Mouse (Mus musculus) C2C12 (cell line): Measurements from ENCODE around the gene Nelfb. TPM values are rescaled to one million over a fixed set of nuclear protein-coding genes. Genes with fewer than 3 reads are reported as not detected.

Experiments used
- H3K27me3 ChIP-seq: one replicate; pipeline ENCODE4 v1.6.1; 2011; ENCODE audit not compliant: control insufficient read depth, insufficient read depth, insufficient read length
- H3K36me3 ChIP-seq: one replicate; pipeline ENCODE4 v1.6.1; 2011; ENCODE audit not compliant: control insufficient read depth, insufficient read depth
- H3K4me3 ChIP-seq: one replicate; pipeline ENCODE4 v1.5.1; 2011; ENCODE audit warnings: mild to moderate bottlenecking, control low read depth; ENCODE audit not compliant: poor library complexity, insufficient read depth, severe bottlenecking
- H3K79me2 ChIP-seq: one replicate; pipeline ENCODE4 v1.6.1; 2011; ENCODE audit not compliant: control insufficient read depth, insufficient read depth
- H3K79me3 ChIP-seq: one replicate; pipeline ENCODE4 v1.6.1; 2011; ENCODE audit warnings: low read depth, control low read depth
- H3ac ChIP-seq: one replicate; pipeline ENCODE3; 2011; ENCODE audit warnings: low read depth; ENCODE audit not compliant: control insufficient read depth, insufficient read length
- CEBPB ChIP-seq: IDR thresholded peaks from one replicate; pipeline ENCODE4 v1.6.1; 2011; ENCODE audit warnings: low read depth, mild to moderate bottlenecking, control low read depth, moderate library complexity
- CTCF ChIP-seq: IDR thresholded peaks from one replicate; pipeline ENCODE4 v1.5.1; 2011; ENCODE audit not compliant: control insufficient read depth, insufficient read depth, insufficient read length
- FOSL1 ChIP-seq: IDR thresholded peaks from one replicate; pipeline ENCODE4 v1.8.0; 2011; ENCODE audit warnings: mild to moderate bottlenecking, low read length; ENCODE audit not compliant: poor library complexity, insufficient read depth, severe bottlenecking
- MAX ChIP-seq: IDR thresholded peaks from one replicate; pipeline ENCODE4 v1.6.1; 2011; ENCODE audit warnings: mild to moderate bottlenecking, control low read depth
- MYOD1 ChIP-seq: IDR thresholded peaks from one replicate; pipeline ENCODE4 v1.6.1; 2011; ENCODE audit warnings: low read depth; ENCODE audit not compliant: control insufficient read depth, insufficient read length
- MYOG ChIP-seq: IDR thresholded peaks from one replicate; pipeline ENCODE4 v1.6.1; 2011; ENCODE audit not compliant: control insufficient read depth, insufficient read length; ENCODE audit errors: extremely low read depth
- USF1 ChIP-seq: IDR thresholded peaks from one replicate; pipeline ENCODE4 v1.6.1; 2011; ENCODE audit warnings: low read depth, mild to moderate bottlenecking, control low read depth, moderate library complexity
- polyA plus RNA-seq: library from polyadenylated mRNA; unstranded; fragments of >200 nt; fragmentation: generic; extraction: Trizol; gene quantifications from one replicate; pipeline ENCODE4 v1.2.1, GENCODE M21; 2012; ENCODE audit warnings: missing spikeins

Nelfb gene
- polyA plus RNA-seq, 1 experiment, result 47.4 TPM

- Histone ChIP-seq H3K79me3 (no peaks in the 10 kb centered on the region), H3K4me3 (no peak overlapping the region), H3K27me3 (no peaks in the 10 kb centered on the region), H3K79me2 (no peaks in the 10 kb centered on the region), H3K36me3 (no peaks in the 10 kb centered on the region), H3ac (no peak overlapping the region)
- no peak for TF ChIP-seq FOSL1
- TF ChIP-seq CTCF, result no peak
- TF ChIP-seq MYOD1, result no peak
- TF ChIP-seq MYOG, result no peak
- no peak for TF ChIP-seq USF1
- TF ChIP-seq CEBPB, result no peak
- no peak for TF ChIP-seq MAX
Measured at GRCm38 (mm10) chr2:25177076-25177475, 34.2 kb downstream of the Nelfb start.

- no peak overlapping the region for H3K4me3 ChIP-seq
- no peaks in the 10 kb centered on the region for H3K79me2 ChIP-seq
- no peak overlapping the region for H3ac ChIP-seq
- H3K79me3 ChIP-seq, result no peaks in the 10 kb centered on the region
- TF ChIP-seq CTCF, result no peak
- TF ChIP-seq FOSL1, result no peak
- no peak for TF ChIP-seq MYOG
- TF ChIP-seq MAX, result no peak
- no peak for TF ChIP-seq MYOD1
- no peak for TF ChIP-seq USF1
- TF ChIP-seq CEBPB, result no peak
- H3K36me3 ChIP-seq, result no peaks in the 10 kb centered on the region
- H3K27me3 ChIP-seq, result no peaks in the 10 kb centered on the region
Measured at GRCm38 (mm10) chr2:25176573-25176972, 34.7 kb downstream of the Nelfb start.

DNA sequence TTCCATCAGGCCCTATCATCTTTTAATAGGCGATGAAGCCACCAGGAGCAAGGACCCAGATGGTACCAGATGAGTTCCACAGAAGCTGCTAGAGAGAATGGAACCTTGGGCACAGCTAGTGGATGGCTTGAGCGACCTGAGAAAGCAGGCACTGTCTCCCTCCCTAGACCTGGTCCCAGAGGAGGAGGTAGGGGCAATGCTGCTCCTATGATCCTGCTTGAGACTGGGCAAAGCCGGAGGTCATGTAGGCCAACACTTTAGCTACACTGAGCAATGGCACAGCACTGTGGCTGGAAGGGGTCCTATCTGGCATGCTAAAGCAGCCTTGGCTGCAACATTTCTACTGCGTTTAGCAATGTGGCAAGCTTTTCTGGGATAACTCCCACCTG lies 35.6 kb downstream of the Nelfb start:
- H3K79me2 ChIP-seq, result no peaks in the 10 kb centered on the region

DNA sequence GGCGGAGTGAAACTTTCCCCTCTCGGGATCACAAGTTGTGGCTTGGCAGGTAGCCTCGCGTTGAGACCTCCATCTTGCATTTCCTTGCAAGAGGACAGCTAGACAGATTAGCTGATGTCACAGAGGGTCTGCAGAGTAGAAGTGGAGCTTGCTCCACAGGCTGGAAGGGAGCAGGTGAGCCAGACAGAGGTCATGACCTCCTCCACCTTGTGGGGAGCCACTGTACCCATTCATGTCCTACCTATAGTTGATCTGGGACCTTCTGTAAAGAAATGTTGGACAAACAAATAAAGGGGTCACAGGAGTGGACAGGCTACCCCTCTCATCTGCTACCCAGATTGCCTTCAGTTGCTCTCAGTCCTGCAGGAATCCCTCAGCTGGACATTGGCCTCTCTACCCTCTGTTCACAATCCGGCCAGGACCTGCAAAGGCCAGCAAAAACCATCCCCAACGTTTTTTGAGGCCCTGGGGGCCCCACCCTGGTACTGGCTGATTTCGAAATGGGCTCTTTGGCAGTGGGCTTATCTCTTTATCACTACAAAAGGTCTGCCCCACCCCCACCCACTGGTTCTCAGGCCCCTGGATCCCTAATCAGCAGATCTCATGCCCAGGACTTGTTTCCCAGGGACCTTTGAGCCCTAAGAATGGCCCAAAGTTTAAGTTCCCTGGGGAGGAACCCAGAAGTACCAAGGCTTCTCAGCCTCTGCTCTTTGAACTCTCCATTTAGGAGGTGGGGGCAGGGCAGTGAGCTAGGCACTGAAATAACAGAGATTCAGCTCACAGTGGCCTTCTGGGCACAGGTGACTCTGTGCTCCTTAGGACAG lies 36.2 kb downstream of the Nelfb start:
- no peak overlapping the region for H3K4me3 ChIP-seq
- no peaks in the 10 kb centered on the region for H3K79me2 ChIP-seq
- H3K79me3 ChIP-seq, result no peaks in the 10 kb centered on the region
- no peak overlapping the region for H3ac ChIP-seq
- TF ChIP-seq MAX, result no peak
- no peak for TF ChIP-seq FOSL1
- no peak for TF ChIP-seq USF1
- no peak for TF ChIP-seq CEBPB
- TF ChIP-seq MYOD1, result no peak
- no peak for TF ChIP-seq CTCF
- TF ChIP-seq MYOG, result no peak
- H3K36me3 ChIP-seq, result no peaks in the 10 kb centered on the region
- H3K27me3 ChIP-seq, result no peaks in the 10 kb centered on the region

More for the DNA sequence above, 35.6 kb downstream of the Nelfb start:
- no peak for TF ChIP-seq CTCF
- TF ChIP-seq MYOG, result no peak
- TF ChIP-seq MYOD1, result no peak
- TF ChIP-seq USF1, result no peak
- no peak for TF ChIP-seq FOSL1
- TF ChIP-seq CEBPB, result no peak
- no peak for TF ChIP-seq MAX
- Histone ChIP-seq H3K79me3 (no peaks in the 10 kb centered on the region), H3K27me3 (no peaks in the 10 kb centered on the region), H3K36me3 (no peaks in the 10 kb centered on the region), H3ac (no peak overlapping the region), H3K4me3 (no peak overlapping the region)

- Histone ChIP-seq H3K36me3 (no peaks in the 10 kb centered on the region), H3K79me2 (no peaks in the 10 kb centered on the region), H3K4me3 (no peak overlapping the region), H3K79me3 (no peaks in the 10 kb centered on the region), H3K27me3 (no peaks in the 10 kb centered on the region), H3ac (no peak overlapping the region)
- no peak for TF ChIP-seq MYOD1
- TF ChIP-seq USF1, result no peak
- TF ChIP-seq FOSL1, result no peak
- no peak for TF ChIP-seq CTCF
- no peak for TF ChIP-seq MAX
- TF ChIP-seq CEBPB, result no peak
- no peak for TF ChIP-seq MYOG
Measured at GRCm38 (mm10) chr2:25173821-25174220, 37.5 kb downstream of the Nelfb start.

- Histone ChIP-seq H3K27me3 (no peaks in the 10 kb centered on the region), H3ac (no peak overlapping the region), H3K36me3 (no peaks in the 10 kb centered on the region), H3K4me3 (no peak overlapping the region), H3K79me2 (no peaks in the 10 kb centered on the region), H3K79me3 (no peaks in the 10 kb centered on the region)
- TF ChIP-seq FOSL1 (peak; percentile 22), MYOG (no peak), CTCF (no peak), MYOD1 (no peak), MAX (peak; percentile 75), CEBPB (peak; percentile 79)
Measured at GRCm38 (mm10) chr2:25172629-25173028, 38.7 kb downstream of the Nelfb start.
